Mouse (Mus musculus): ENCODE data around the gene Sprtn. TPM values are rescaled to one million over a fixed set of nuclear protein-coding genes. Genes with fewer than 3 reads are reported as not detected.
A peak's percentile ranks its signal among the peaks of the same experiment; 100 is the strongest.

Sprtn gene
- polyA plus RNA-seq, 1 experiment from 2014 or later: 6.9 TPM

DNA sequence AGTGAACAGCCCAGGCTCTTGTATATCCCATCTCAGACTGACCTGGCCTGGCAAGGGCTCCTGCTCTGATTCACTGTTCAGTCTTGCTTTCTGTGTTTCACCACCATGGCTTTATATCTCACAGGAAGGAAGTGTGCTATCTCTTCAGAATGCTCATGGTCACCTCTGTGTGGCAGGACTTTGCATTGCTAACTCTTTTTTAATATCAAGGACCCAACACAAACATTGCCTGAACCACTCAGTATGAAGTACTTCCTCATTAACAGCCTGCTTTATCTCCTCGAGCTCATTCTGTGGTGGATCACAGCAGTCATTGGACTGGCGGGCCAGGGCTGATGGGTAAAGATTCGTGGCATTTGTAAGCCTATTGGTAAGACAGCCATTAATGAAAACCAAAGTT lies 31.0 kb upstream of the Sprtn start:
- WGBS: 74% methylated on average over 3 of the region's 3 CpGs
- no peak overlapping the region for H3K27ac ChIP-seq (ENCODE audit: low read length)
- no peak overlapping the region for H3K9ac ChIP-seq (replicated peaks; ENCODE audit: low read depth, low read length)
- H3K4me3 ChIP-seq (ENCODE audit: low read depth, low read length): no peak overlapping the region
- 0 out of 2 replicates have a peak, but pooled peaks cover under 1% of the 10 kb centered on the region for H3K36me3 ChIP-seq (ENCODE audit: control insufficient read depth, insufficient read depth, low read length)
- no peaks in the 10 kb centered on the region for H3K9me3 ChIP-seq (ENCODE audit: control insufficient read depth, low read depth, low read length)
- ATAC-seq (ENCODE audit: insufficient number of reproducible peaks, insufficient read depth, low FRiP score, low read depth): no peak
- 0 out of 2 replicates have a peak, but pooled peaks cover 3% of the 10 kb centered on the region for H3K4me1 ChIP-seq (ENCODE audit: control insufficient read depth, insufficient read depth, low read length)
- H3K27me3 ChIP-seq (ENCODE audit: control insufficient read depth, insufficient read depth, low read length): no peaks in the 10 kb centered on the region
- no peak overlapping the region for H3K4me2 ChIP-seq (replicated peaks; ENCODE audit: low read depth, low read length)

GRCm38 (mm10) chr8:124867126-124867525 lies 30.6 kb upstream of the Sprtn start:
- 60% methylated on average over 2 of the region's 2 CpGs for WGBS
- ATAC-seq (ENCODE audit: insufficient number of reproducible peaks, insufficient read depth, low FRiP score, low read depth): no peak
- H3K36me3 ChIP-seq (ENCODE audit: control insufficient read depth, insufficient read depth, low read length): peaks cover 5% of the 10 kb centered on the region

DNA sequence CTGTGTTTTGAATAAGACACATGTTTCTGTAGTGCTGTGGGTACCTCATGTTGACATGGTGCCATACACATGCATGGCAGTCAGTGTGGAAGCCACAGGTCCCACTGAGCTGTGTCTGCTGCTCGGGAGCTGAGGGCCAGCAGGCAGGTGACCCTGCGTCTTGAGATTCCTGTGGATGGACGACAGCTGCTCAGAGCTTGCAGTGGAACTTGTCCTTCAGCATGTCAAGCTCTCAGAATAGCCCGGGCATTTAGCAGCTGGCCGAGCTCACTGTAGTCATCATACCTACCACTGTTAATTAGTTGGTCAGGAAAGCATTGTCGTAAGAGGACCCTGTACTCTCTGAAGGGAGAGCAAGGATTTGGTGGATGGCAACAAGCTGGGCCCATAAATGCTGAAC lies 28.0 kb upstream of the Sprtn start:
- Histone ChIP-seq H3K4me3 (ENCODE audit: low read depth, low read length) (no peak overlapping the region), H3K27ac (ENCODE audit: low read length) (no peak overlapping the region), H3K4me1 (ENCODE audit: control insufficient read depth, insufficient read depth, low read length) (no peaks in the 10 kb centered on the region), H3K9me3 (ENCODE audit: control insufficient read depth, low read depth, low read length) (no peaks in the 10 kb centered on the region), H3K4me2 (replicated peaks; ENCODE audit: low read depth, low read length) (no peak overlapping the region), H3K36me3 (ENCODE audit: control insufficient read depth, insufficient read depth, low read length) (peaks cover 29% of the 10 kb centered on the region), H3K9ac (replicated peaks; ENCODE audit: low read depth, low read length) (no peak overlapping the region), H3K27me3 (ENCODE audit: control insufficient read depth, insufficient read depth, low read length) (no peaks in the 10 kb centered on the region)
- 63% methylated on average over 6 of the region's 6 CpGs for WGBS
- no peak for ATAC-seq (ENCODE audit: insufficient number of reproducible peaks, insufficient read depth, low FRiP score, low read depth)

More at GRCm38 (mm10) chr8:124867126-124867525, 30.6 kb upstream of the Sprtn start:
- H3K4me3 ChIP-seq (ENCODE audit: low read depth, low read length): no peak overlapping the region
- H3K27ac ChIP-seq (ENCODE audit: low read length): no peak overlapping the region
- no peak overlapping the region for H3K9ac ChIP-seq (replicated peaks; ENCODE audit: low read depth, low read length)
- H3K4me2 ChIP-seq (replicated peaks; ENCODE audit: low read depth, low read length): no peak overlapping the region
- H3K4me1 ChIP-seq (ENCODE audit: control insufficient read depth, insufficient read depth, low read length): 0 out of 2 replicates have a peak, but pooled peaks cover 3% of the 10 kb centered on the region
- H3K9me3 ChIP-seq (ENCODE audit: control insufficient read depth, low read depth, low read length): no peaks in the 10 kb centered on the region
- H3K27me3 ChIP-seq (ENCODE audit: control insufficient read depth, insufficient read depth, low read length): no peaks in the 10 kb centered on the region

GRCm38 (mm10) chr8:124871474-124871873 lies 26.2 kb upstream of the Sprtn start:
- no peaks in the 10 kb centered on the region for H3K27me3 ChIP-seq (ENCODE audit: control insufficient read depth, insufficient read depth, low read length)
- H3K9ac ChIP-seq (replicated peaks; ENCODE audit: low read depth, low read length): no peak overlapping the region
- no peak for ATAC-seq (ENCODE audit: insufficient number of reproducible peaks, insufficient read depth, low FRiP score, low read depth)
- H3K27ac ChIP-seq (ENCODE audit: low read length): no peak overlapping the region
- no peaks in the 10 kb centered on the region for H3K4me1 ChIP-seq (ENCODE audit: control insufficient read depth, insufficient read depth, low read length)
- H3K36me3 ChIP-seq (ENCODE audit: control insufficient read depth, insufficient read depth, low read length): peaks cover 43% of the 10 kb centered on the region
- no peak overlapping the region for H3K4me2 ChIP-seq (replicated peaks; ENCODE audit: low read depth, low read length)
- H3K4me3 ChIP-seq (ENCODE audit: low read depth, low read length): no peak overlapping the region
- WGBS: 89% methylated on average over 7 of the region's 7 CpGs
- no peaks in the 10 kb centered on the region for H3K9me3 ChIP-seq (ENCODE audit: control insufficient read depth, low read depth, low read length)

GRCm38 (mm10) chr8:124872081-124872480 lies 25.6 kb upstream of the Sprtn start:
- no peak overlapping the region for H3K4me2 ChIP-seq (replicated peaks; ENCODE audit: low read depth, low read length)
- H3K36me3 ChIP-seq (ENCODE audit: control insufficient read depth, insufficient read depth, low read length): peaks cover 45% of the 10 kb centered on the region
- H3K9ac ChIP-seq (replicated peaks; ENCODE audit: low read depth, low read length): no peak overlapping the region
- H3K27me3 ChIP-seq (ENCODE audit: control insufficient read depth, insufficient read depth, low read length): no peaks in the 10 kb centered on the region
- H3K9me3 ChIP-seq (ENCODE audit: control insufficient read depth, low read depth, low read length): no peaks in the 10 kb centered on the region
- no peak overlapping the region for H3K4me3 ChIP-seq (ENCODE audit: low read depth, low read length)
- WGBS: 94% methylated on average over 7 of the region's 7 CpGs
- no peaks in the 10 kb centered on the region for H3K4me1 ChIP-seq (ENCODE audit: control insufficient read depth, insufficient read depth, low read length)
- no peak for ATAC-seq (ENCODE audit: insufficient number of reproducible peaks, insufficient read depth, low FRiP score, low read depth)
- no peak overlapping the region for H3K27ac ChIP-seq (ENCODE audit: low read length)

DNA sequence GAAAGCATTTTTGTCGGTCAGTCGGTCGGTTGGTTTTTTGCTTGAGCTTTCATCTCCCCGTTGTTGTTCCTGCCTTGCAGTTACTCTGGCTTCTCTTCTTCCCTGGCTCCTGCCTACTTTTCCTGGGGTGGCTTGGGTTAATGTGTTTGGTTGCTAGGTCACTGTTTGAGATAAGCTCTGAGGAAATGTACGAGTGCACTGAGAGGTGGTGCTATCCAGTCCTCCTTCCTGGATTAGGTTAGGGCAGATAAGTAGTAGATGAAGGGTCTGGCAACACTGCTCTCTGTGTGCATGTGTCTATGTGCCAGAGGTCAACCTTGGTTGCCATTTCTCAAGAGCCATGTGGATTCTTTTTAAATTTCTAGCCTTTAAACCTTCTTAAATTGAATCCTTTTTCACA lies 25.0 kb upstream of the Sprtn start:
- WGBS: 71% methylated on average over 5 of the region's 5 CpGs
- no peak overlapping the region for H3K4me2 ChIP-seq (replicated peaks; ENCODE audit: low read depth, low read length)
- H3K27me3 ChIP-seq (ENCODE audit: control insufficient read depth, insufficient read depth, low read length): no peaks in the 10 kb centered on the region
- no peak overlapping the region for H3K9ac ChIP-seq (replicated peaks; ENCODE audit: low read depth, low read length)
- no peak overlapping the region for H3K4me3 ChIP-seq (ENCODE audit: low read depth, low read length)
- no peaks in the 10 kb centered on the region for H3K9me3 ChIP-seq (ENCODE audit: control insufficient read depth, low read depth, low read length)
- H3K36me3 ChIP-seq (ENCODE audit: control insufficient read depth, insufficient read depth, low read length): peaks cover 50% of the 10 kb centered on the region
- H3K4me1 ChIP-seq (ENCODE audit: control insufficient read depth, insufficient read depth, low read length): no peaks in the 10 kb centered on the region
- no peak overlapping the region for H3K27ac ChIP-seq (ENCODE audit: low read length)
- 0 out of 2 replicates have a peak, but pooled peaks have one; percentile 23 for ATAC-seq (ENCODE audit: insufficient number of reproducible peaks, insufficient read depth, low FRiP score, low read depth)

GRCm38 (mm10) chr8:124878141-124878540 lies 19.5 kb upstream of the Sprtn start:
- no peak overlapping the region for H3K27ac ChIP-seq (ENCODE audit: low read length)
- H3K27me3 ChIP-seq (ENCODE audit: control insufficient read depth, insufficient read depth, low read length): no peaks in the 10 kb centered on the region
- H3K9ac ChIP-seq (replicated peaks; ENCODE audit: low read depth, low read length): no peak overlapping the region
- peaks cover 80% of the 10 kb centered on the region for H3K36me3 ChIP-seq (ENCODE audit: control insufficient read depth, insufficient read depth, low read length)
- no peaks in the 10 kb centered on the region for H3K9me3 ChIP-seq (ENCODE audit: control insufficient read depth, low read depth, low read length)
- no peaks in the 10 kb centered on the region for H3K4me1 ChIP-seq (ENCODE audit: control insufficient read depth, insufficient read depth, low read length)
- no peak overlapping the region for H3K4me2 ChIP-seq (replicated peaks; ENCODE audit: low read depth, low read length)
- 81% methylated on average over 5 of the region's 5 CpGs for WGBS
- no peak overlapping the region for H3K4me3 ChIP-seq (ENCODE audit: low read depth, low read length)
- no peak for ATAC-seq (ENCODE audit: insufficient number of reproducible peaks, insufficient read depth, low FRiP score, low read depth)

DNA sequence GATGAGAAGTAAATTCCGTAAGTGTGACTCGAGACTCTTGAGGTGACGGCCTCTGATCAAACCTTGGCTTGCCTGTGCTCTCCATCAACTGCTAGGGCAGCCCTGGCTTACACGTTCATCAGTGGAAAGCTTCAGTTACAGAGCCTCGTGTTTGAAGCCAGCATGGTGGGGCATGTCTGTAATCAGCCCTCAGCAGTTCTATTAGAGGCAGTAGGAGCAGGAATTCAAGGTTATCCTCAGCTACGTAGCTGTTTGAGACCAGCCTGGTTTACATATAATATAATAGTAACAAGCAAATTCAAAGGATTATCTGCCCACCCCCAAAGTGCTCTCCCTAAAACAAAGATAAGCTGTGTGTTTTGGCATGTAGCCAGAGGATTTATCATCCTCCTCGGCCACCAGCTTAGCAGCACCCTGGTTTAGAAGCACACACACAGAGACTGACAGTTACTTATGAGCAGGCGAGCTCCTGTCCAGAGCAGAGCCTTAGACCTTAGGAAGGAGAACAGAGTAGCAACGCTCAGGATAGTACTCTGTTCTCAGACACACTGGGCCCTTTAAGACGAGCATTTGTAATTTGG lies 18.6 kb upstream of the Sprtn start:
- no peak overlapping the region for H3K4me2 ChIP-seq (replicated peaks; ENCODE audit: low read depth, low read length)
- no peaks in the 10 kb centered on the region for H3K27me3 ChIP-seq (ENCODE audit: control insufficient read depth, insufficient read depth, low read length)
- H3K36me3 ChIP-seq (ENCODE audit: control insufficient read depth, insufficient read depth, low read length): peaks cover 81% of the 10 kb centered on the region
- H3K9me3 ChIP-seq (ENCODE audit: control insufficient read depth, low read depth, low read length): no peaks in the 10 kb centered on the region
- no peak overlapping the region for H3K9ac ChIP-seq (replicated peaks; ENCODE audit: low read depth, low read length)
- 0 out of 2 replicates have a peak, but pooled peaks have one; percentile 23 for ATAC-seq (ENCODE audit: insufficient number of reproducible peaks, insufficient read depth, low FRiP score, low read depth)
- no peak overlapping the region for H3K4me3 ChIP-seq (ENCODE audit: low read depth, low read length)
- H3K4me1 ChIP-seq (ENCODE audit: control insufficient read depth, insufficient read depth, low read length): no peaks in the 10 kb centered on the region
- H3K27ac ChIP-seq (ENCODE audit: low read length): no peak overlapping the region
- 70% methylated on average over 10 of the region's 10 CpGs for WGBS

DNA sequence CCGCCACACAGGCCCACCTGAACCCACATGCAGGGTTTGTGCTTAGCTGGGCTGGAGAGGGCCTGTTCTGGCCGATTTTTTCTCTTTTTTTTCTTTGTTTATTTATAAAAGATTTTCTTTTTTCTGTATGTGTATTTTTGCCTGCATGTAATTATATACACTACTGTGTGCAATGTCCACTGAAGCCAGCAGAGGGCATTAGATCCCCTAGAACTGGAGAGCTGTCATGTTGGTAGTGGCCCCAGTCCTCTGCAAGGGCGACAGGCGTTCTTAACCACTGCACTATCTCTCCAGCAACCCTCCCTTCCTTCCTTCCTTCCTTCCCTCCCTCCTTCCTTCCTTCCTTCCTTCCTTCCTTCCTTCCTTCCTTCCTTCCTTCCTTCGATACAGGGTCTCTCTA lies 9.3 kb upstream of the Sprtn start:
- Histone ChIP-seq H3K27me3 (ENCODE audit: control insufficient read depth, insufficient read depth, low read length) (no peaks in the 10 kb centered on the region), H3K9ac (replicated peaks; ENCODE audit: low read depth, low read length) (no peak overlapping the region), H3K4me2 (replicated peaks; ENCODE audit: low read depth, low read length) (no peak overlapping the region), H3K4me1 (ENCODE audit: control insufficient read depth, insufficient read depth, low read length) (no peaks in the 10 kb centered on the region), H3K9me3 (ENCODE audit: control insufficient read depth, low read depth, low read length) (no peaks in the 10 kb centered on the region), H3K36me3 (ENCODE audit: control insufficient read depth, insufficient read depth, low read length) (peaks cover 55% of the 10 kb centered on the region), H3K4me3 (ENCODE audit: low read depth, low read length) (no peak overlapping the region), H3K27ac (ENCODE audit: low read length) (no peak overlapping the region)
- ATAC-seq (ENCODE audit: insufficient number of reproducible peaks, insufficient read depth, low FRiP score, low read depth): no peak
- WGBS: 93% methylated on average over 5 of the region's 5 CpGs
